Comparison of ENCODE assay signal across 8 mouse cellular contexts in genomic region chr1:155416701-155417677, GRCm38 (mm10). TPM values are rescaled to one million over a fixed set of nuclear protein-coding genes. Genes with fewer than 3 reads are reported as not detected.
DNase-seq lines count a peak whose midpoint lies in the region; ATAC-seq lines count a peak whose summit lies in the region.

Gene Xpr1, minus strand, starts transcription at chr1:155417415.

- peak; percentile 95 for ATAC-seq in hindbrain, embryonic 12.5 days (ENCODE audit: low FRiP score)

- peak within 1 kb of the TSS; percentile 93 for H3K4me3 ChIP-seq in hindbrain, embryonic 12.5 days

- peak within 1 kb of the TSS; percentile 94 for H3K9ac ChIP-seq in hindbrain, embryonic 12.5 days

- no peaks in the 10 kb centered on the region for H3K9me3 ChIP-seq in hindbrain, embryonic 12.5 days (replicated peaks)

- no peaks in the 10 kb centered on the region for H3K36me3 ChIP-seq in hindbrain, embryonic 12.5 days

- H3K4me1 ChIP-seq in hindbrain, embryonic 12.5 days = peaks cover 7% of the 10 kb centered on the region

- peak; percentile 97 for DNase-seq in MN1 (ENCODE audit: low spot score)
- peak; percentile 95 for DNase-seq in cerebellum, adult 9-10 months
- DNase-seq in frontal cortex, adult 2 months (ENCODE audit: extremely low spot score in 1 of 2, low spot score in 1 of 2) = peak; percentile 87 to 97
- DNase-seq in layer of hippocampus, postnatal 14 days (ENCODE audit: low spot score in 2 of 2) = peak; percentile 93 to 95
- DNase-seq in lung, postnatal 14 days = peak; percentile 97
- DNase-seq in retina, adult 2 months (ENCODE audit: low read depth, low spot score) = peak; percentile 93
- peak; percentile 95 to 97 for DNase-seq in thymus, postnatal 36 days

- H3K4me2 ChIP-seq in hindbrain, embryonic 12.5 days (replicated peaks) = peak within 1 kb of the TSS; percentile 62

- under 1% methylated on average over 55 of the region's 82 CpGs for WGBS in hindbrain, embryonic 12.5 days

- no peaks in the 10 kb centered on the region for H3K27me3 ChIP-seq in hindbrain, embryonic 12.5 days

- H3K27ac ChIP-seq in hindbrain, embryonic 12.5 days = peak within 1 kb of the TSS; percentile 94

RNA-seq across cellular contexts. Expression of gene Xpr1, which starts in this region (rescaled TPM):
- polyA plus RNA-seq in frontal cortex, adult 2 months (2012; rRNA removed) = 42.5 and 43.4 TPM in 2 replicates
- polyA plus RNA-seq in hindbrain, embryonic 12.5 days (2016; fragmentation: Nextera tagmentation; extraction: Ambion mirVana) = 29.3 and 31.1 TPM in 2 replicates
- total RNA-seq in layer of hippocampus, postnatal 14 days (2021) = 10 to 100 TPM; 91.6 to 94.7 TPM

Comparison
In these comparisons a context has a peak if more than half of its experiments do, and no peak if none do; other contexts are left out.
1. Peak in every context shown above with its lines: DNase-seq, ATAC-seq, H3K4me3 ChIP-seq and H3K27ac ChIP-seq.